Mouse (Mus musculus) spleen, adult 2 months (tissue): Measurements from ENCODE around the gene Camsap1.

Experiments
- CTCF ChIP-seq: fragments of 200-500 bp; IDR thresholded peaks from 2 replicates; pipeline ENCODE4 v1.5.1; 2011; ENCODE audit warnings: mild to moderate bottlenecking, inconsistent platforms; ENCODE audit not compliant: insufficient read depth, insufficient read length, insufficient replicate concordance; ENCODE audit errors: extremely low read depth
- POLR2A ChIP-seq: fragments of 200-500 bp; IDR thresholded peaks from 2 replicates; pipeline ENCODE4 v1.6.1; 2011; ENCODE audit warnings: low read depth, low read length, inconsistent platforms

DNA sequence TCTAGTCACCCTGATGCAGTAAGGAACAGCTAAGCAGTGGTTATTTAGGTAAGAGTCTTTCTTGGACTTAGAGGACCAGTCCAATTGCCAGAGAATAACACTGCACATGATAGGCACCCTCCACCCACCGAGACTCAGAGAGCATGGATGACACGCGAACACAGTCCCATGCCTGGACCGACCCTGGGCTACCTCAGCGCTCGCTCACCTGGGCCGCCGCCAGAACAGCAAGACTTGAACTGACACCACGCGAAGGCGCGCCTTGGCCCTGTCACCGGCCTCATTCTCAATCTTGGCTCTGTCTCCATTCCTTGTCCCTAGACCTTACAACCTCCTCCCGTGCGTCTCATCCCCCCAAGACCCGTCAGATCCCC is 1.0 kb downstream of the Camsap1 start:
- TF ChIP-seq CTCF (no peak), POLR2A (no peak)
